Mouse (Mus musculus) ES-CJ7 (cell line): Measurements from ENCODE around the gene Plin3.

ENCODE experiments used
- DNase-seq: peaks from one replicate; pipeline ENCODE4 v3.0.0; 2011; ENCODE audit warnings: low read depth, low spot score

Plin3 gene

DNA sequence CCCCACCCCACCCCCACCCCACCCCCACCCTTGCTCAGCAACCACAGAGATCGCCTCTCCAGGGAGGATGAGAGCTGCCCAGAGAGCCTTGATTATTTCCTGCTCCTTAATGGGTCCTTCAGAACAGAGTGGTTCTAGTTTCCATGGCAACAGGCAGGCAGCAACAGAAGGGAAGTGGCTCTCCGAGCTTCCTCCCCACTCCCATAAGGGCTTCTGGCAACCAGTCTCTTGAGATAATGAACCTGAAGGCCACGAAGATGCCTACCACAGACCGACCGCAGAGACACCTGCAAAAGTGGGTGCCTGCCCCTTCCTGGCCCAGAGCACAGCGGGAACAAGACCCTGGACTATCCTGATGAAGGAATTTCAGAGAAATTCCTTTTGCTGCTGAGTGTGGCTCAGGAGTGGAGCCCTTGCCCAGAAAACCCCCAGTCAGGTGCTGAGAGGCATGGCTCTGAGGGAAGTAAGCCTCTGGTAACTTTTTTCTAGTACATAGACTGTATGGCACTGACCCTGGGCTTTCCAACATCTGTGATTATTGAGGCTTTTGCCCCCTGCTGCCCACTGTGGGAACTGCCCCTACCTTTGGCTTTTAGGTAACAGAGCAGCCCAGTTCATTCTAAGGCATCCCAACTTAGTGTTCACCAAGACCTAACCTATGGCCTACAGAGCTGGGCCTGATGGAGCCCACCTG lies 41.4 kb downstream of the Plin3 start:
- peak; percentile 81 for DNase-seq

DNA sequence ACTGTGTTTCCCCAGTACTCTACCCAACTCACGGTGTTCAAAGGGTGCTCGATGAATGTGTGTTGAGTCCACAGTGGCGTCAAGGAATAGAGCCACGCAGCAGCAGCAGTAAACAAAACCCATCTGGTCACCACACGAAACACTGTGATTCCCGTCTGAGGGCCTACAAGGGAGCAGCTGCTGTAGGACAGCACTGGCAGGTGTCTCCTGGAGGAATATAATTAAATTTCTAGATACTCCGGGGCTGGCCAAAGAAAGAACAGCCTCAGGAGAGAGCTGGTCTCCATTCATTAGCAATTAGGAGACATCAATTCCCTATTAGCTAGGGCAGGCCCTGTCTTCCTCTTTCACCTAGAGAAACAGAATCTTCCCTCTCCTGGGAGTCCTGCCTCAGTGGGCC lies 47.1 kb downstream of the Plin3 start:
- DNase-seq, result no peak

DNA sequence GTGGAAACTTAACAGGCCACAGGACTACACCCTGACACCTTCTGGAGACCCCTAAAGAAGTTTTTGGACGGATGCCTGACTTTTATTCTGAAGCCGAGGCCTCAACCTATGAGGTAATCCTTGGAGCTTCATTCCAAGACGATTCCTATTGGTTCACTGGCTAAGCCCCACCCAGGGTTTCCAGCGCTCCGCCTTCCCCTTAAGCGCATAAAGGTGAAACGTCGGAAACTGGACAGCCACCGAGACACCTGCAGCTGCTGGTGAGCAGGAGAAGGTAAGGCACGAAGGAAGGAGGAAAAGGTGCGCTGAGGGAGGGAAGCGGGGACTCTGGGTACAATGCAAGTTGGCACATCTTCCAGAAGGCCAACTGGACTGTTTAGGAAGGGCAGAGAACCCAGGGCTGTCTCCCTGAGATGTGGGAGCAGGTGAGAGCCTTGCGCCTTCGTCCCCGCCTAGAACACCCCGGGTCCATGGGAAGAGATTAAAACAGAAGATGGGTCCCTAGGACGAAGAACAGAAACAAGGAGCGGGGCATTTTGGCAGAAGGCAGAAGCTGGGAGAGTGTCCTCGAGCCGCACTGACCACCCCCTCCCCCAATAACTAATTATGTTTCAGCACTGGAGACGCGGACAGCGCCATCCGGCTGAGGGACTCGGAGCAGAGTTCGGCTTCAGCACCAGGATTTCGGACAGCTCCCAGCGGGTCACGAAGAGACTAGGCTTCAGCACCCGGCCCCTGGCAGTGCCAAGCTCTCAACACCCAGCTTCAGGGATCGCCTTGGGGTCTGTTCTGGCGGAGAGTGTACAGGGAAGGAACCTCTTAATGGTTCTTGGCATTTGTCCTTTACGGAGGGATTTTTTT lies 50.9 kb downstream of the Plin3 start:
- DNase-seq, result peak; percentile 92

DNA sequence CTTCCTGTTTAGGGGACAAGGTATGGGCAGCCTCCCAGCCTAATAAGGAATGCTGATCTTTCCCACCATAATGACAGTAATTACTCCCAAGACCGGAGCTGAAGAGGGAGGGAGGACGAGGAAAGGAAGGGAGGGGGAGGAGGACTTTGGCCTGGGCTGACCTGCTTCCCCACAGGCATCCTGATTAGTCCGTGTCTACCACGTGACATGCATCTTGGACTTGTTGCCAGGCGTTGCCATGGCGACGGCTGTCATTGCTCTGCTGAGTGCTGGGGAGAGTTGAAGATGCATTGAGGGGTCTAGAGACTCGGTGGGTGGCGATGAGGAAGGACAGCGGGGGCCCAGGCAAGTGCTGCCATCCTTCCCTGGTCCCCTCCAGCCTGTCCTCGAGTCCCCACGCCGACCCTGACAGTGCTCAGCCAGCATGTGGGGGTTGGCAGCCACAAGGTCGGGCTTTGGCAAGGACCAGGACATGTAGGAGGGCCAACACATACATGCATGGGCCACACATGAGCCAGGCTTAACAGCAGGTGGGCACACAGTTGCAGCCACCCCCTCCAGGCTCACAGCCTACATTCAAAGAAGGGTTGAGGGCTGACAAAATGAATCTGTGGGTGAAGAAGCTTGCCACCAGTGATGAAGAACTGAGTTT lies 58.7 kb downstream of the Plin3 start:
- peak; percentile 91 for DNase-seq

DNA sequence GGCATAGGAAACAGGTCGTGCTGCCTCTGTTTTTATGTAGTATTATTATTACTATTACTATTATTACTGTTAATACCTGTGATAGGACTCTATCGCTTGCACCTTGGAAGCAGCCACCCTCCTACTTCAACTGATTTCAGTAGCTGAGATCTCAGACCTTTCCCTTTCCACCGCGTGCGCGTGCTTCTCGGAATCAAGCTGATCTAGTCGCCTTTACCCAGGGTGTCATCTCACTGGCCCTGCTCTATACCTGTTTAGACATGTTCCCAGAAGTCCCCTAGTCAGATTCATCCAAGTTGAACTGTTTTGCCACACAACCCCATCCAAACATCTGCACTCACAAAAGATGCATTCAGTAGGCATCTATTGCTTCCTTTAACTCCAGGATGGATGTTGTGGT lies 59.3 kb downstream of the Plin3 start:
- no peak for DNase-seq

DNA sequence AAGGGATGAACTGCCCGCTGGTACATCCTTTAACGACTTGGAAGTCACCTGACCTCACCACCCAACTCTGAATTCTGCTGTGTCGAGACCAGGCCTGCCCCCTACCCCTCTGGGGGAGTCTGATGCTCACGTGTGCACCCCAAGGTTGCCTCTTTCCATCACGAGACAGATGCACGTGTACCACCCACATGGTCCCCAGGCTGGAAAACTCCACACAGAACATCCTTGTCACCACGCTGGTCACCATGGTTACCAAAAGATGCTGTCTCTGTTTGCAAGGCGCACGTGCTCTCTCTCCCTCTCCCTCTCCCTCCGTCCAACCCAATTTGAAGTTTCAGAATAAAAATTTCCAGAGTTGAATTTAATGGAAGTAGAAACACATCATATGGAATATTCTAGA lies 62.7 kb downstream of the Plin3 start:
- DNase-seq, result no peak
